Mouse (Mus musculus) embryonic facial prominence, embryonic 14.5 days (tissue): Measurements from ENCODE around the gene Pon3. TPM values are rescaled to one million over a fixed set of nuclear protein-coding genes. Genes with fewer than 3 reads are reported as not detected.
A peak's percentile ranks its signal among the peaks of the same experiment; 100 is the strongest.

Source experiments
- ATAC-seq: fragments of 200-750 bp; cut with Nextera tagmentation; 2 replicates; pipeline ENCODE4 v1.8.0; 2017; ENCODE audit warnings: low read depth, moderate number of reproducible peaks, moderate TSS enrichment
- DNase-seq: peaks from one replicate; pipeline ENCODE4 v3.0.0-alpha.2; 2015; ENCODE audit warnings: low spot score
- H3K27ac ChIP-seq: fragments of 300-500 bp; sonication (generic); replicated peaks from 2 replicates; pipeline ENCODE4 v1.5.1; 2014; ENCODE audit warnings: low read depth, mild to moderate bottlenecking, low read length, moderate library complexity
- H3K27me3 ChIP-seq: fragments of 300-500 bp; sonication (generic); replicated peaks from 2 replicates; pipeline ENCODE4 v1.6.1; 2014; ENCODE audit warnings: low read length; ENCODE audit not compliant: control insufficient read depth, insufficient read depth
- H3K36me3 ChIP-seq: fragments of 300-500 bp; sonication (generic); 2 replicates; pipeline ENCODE4 v1.6.1; 2014; ENCODE audit warnings: low read length, mixed read lengths; ENCODE audit not compliant: control insufficient read depth, insufficient read depth
- H3K4me1 ChIP-seq: fragments of 300-500 bp; sonication (generic); 2 replicates; pipeline ENCODE4 v1.6.1; 2014; ENCODE audit warnings: antibody characterized with exemption, low read length; ENCODE audit not compliant: control insufficient read depth, insufficient read depth
- H3K4me2 ChIP-seq: fragments of 300-500 bp; sonication (generic); 2 replicates; pipeline ENCODE4 v1.6.1; 2014; ENCODE audit warnings: low read depth, mild to moderate bottlenecking, low read length, moderate library complexity, mixed read lengths
- H3K4me3 ChIP-seq: fragments of 300-500 bp; sonication (generic); 2 replicates; pipeline ENCODE4 v1.5.1; 2014; ENCODE audit warnings: low read depth, mild to moderate bottlenecking, low read length
- H3K9ac ChIP-seq: fragments of 300-500 bp; sonication (generic); 2 replicates; pipeline ENCODE4 v1.6.1; 2014; ENCODE audit warnings: low read depth, mild to moderate bottlenecking, low read length, moderate library complexity, mixed read lengths
- H3K9me3 ChIP-seq: fragments of 300-500 bp; sonication (generic); 2 replicates; pipeline ENCODE4 v1.6.1; 2016; ENCODE audit warnings: low read length; ENCODE audit not compliant: control insufficient read depth
- WGBS: fragments of 180-500 bp; shearing (Covaris S2); extraction: QIAGEN DNeasy Blood & Tissue Kit; methylation state at CpG from one replicate; pipeline ENCODE4 v1.1.7; 2014; 5-methylcytosine and 5-hydroxymethylcytosine counted together
- polyA plus RNA-seq: library from polyadenylated mRNA; unstranded; fragments of >200 nt; fragmentation: Nextera tagmentation; extraction: Ambion mirVana; gene quantifications from 2 replicates; pipeline ENCODE4 v1.2.1, GENCODE M21; 2014

Pon3 gene
- polyA plus RNA-seq, 1 experiment from 2014 or later: 11.8 TPM

DNA sequence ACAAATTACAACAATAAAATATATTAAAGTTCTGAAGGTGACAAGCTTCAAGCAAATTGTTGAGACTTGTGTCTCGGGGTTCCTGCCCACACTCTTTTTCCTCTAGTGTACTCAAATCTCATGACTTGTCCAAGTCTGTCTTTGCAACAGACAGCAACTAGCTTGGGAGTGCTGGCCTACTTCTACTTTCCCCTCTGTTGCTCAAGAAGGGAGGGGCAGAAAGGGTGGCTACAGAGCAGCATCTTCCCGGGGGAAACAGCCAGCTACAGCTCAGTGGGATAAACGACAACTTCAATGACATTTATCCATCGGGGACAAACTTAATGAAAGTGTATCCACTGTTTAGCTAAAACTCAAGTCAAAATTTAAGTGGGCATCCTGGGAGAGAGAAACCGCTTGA is 36.8 kb upstream of the Pon3 start:
- DNase-seq (no peak), ATAC-seq (no peak)
- no peaks in the 10 kb centered on the region for H3K36me3 ChIP-seq
- no peaks in the 10 kb centered on the region for H3K27me3 ChIP-seq
- no peak overlapping the region for H3K4me3 ChIP-seq
- H3K9ac ChIP-seq: no peak overlapping the region
- WGBS: 75% methylated on average over 5 of the region's 5 CpGs
- no peak overlapping the region for H3K4me2 ChIP-seq
- H3K27ac ChIP-seq: no peak overlapping the region
- H3K4me1 ChIP-seq: no peaks in the 10 kb centered on the region
- no peaks in the 10 kb centered on the region for H3K9me3 ChIP-seq

DNA sequence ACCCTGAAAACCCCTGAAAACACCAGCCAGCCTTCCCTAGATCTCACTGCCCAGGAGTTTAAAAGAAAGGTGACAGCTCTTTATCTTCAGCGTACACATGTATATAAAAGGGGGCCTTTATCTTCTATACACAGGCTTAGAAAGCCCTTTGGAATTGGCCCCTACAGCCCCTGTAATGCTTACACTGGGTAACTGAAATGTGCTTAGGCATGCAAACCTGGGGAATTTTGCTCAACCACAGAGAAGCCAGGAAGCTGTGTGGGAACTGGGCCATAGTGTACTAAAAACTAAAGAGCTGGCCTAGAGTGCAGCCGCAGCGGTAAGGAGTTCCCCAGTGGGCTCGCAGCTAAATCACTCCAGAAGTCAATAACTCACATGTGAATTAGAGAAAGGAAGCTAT is 35.4 kb upstream of the Pon3 start:
- Histone ChIP-seq H3K4me1 (peaks cover 6% of the 10 kb centered on the region; the same call in 1 of the 2 replicates), H3K9me3 (no peaks in the 10 kb centered on the region), H3K27ac (no peak overlapping the region), H3K4me2 (no peak overlapping the region), H3K4me3 (no peak overlapping the region), H3K36me3 (0 out of 2 replicates have a peak, but pooled peaks cover 2% of the 10 kb centered on the region), H3K27me3 (no peaks in the 10 kb centered on the region), H3K9ac (no peak overlapping the region)
- DNase-seq (peak; percentile 81), ATAC-seq (peak; percentile 51; the same call in 1 of the 2 replicates)
- WGBS: 59% methylated on average over 4 of the region's 4 CpGs

GRCm38 (mm10) chr6:5287919-5288318 is 31.8 kb upstream of the Pon3 start:
- Histone ChIP-seq H3K4me3 (no peak overlapping the region), H3K9ac (no peak overlapping the region), H3K4me2 (no peak overlapping the region), H3K4me1 (peaks cover 6% of the 10 kb centered on the region; the same call in 1 of the 2 replicates), H3K36me3 (0 out of 2 replicates have a peak, but pooled peaks cover 2% of the 10 kb centered on the region), H3K27me3 (no peaks in the 10 kb centered on the region), H3K27ac (no peak overlapping the region), H3K9me3 (no peaks in the 10 kb centered on the region)
- 39% methylated on average over 5 of the region's 5 CpGs for WGBS
- ATAC-seq (no peak), DNase-seq (no peak)

GRCm38 (mm10) chr6:5287392-5287791 is 31.3 kb upstream of the Pon3 start:
- Histone ChIP-seq H3K27ac (no peak overlapping the region), H3K9me3 (no peaks in the 10 kb centered on the region), H3K9ac (no peak overlapping the region), H3K4me3 (no peak overlapping the region), H3K4me2 (no peak overlapping the region), H3K27me3 (no peaks in the 10 kb centered on the region), H3K36me3 (0 out of 2 replicates have a peak, but pooled peaks cover 2% of the 10 kb centered on the region), H3K4me1 (peaks cover 6% of the 10 kb centered on the region; the same call in 1 of the 2 replicates)
- no peak for DNase-seq
- no peak for ATAC-seq
- 60% methylated on average over 2 of the region's 2 CpGs for WGBS

GRCm38 (mm10) chr6:5282418-5282817 is 26.3 kb upstream of the Pon3 start:
- no peak overlapping the region for H3K4me3 ChIP-seq
- H3K4me2 ChIP-seq: no peak overlapping the region
- no peak overlapping the region for H3K9ac ChIP-seq
- DNase-seq (no peak), ATAC-seq (no peak)
- peaks cover 11% of the 10 kb centered on the region; the same call in 1 of the 2 replicates for H3K4me1 ChIP-seq
- no peak overlapping the region for H3K27ac ChIP-seq
- WGBS: 63% methylated on average over 7 of the region's 7 CpGs
- H3K9me3 ChIP-seq: no peaks in the 10 kb centered on the region
- H3K27me3 ChIP-seq: no peaks in the 10 kb centered on the region
- H3K36me3 ChIP-seq: 0 out of 2 replicates have a peak, but pooled peaks cover 2% of the 10 kb centered on the region

GRCm38 (mm10) chr6:5280576-5281305 is 24.7 kb upstream of the Pon3 start:
- no peak overlapping the region for H3K4me3 ChIP-seq
- DNase-seq (peak; percentile 48), ATAC-seq (no peak)
- no peak overlapping the region for H3K9ac ChIP-seq
- no peak overlapping the region for H3K27ac ChIP-seq
- peaks cover 11% of the 10 kb centered on the region for H3K36me3 ChIP-seq
- no peaks in the 10 kb centered on the region for H3K27me3 ChIP-seq
- 49% methylated on average over 6 of the region's 6 CpGs for WGBS
- H3K4me1 ChIP-seq: peaks cover 9% of the 10 kb centered on the region; the same call in 1 of the 2 replicates
- no peak overlapping the region for H3K4me2 ChIP-seq
- H3K9me3 ChIP-seq: no peaks in the 10 kb centered on the region

DNA sequence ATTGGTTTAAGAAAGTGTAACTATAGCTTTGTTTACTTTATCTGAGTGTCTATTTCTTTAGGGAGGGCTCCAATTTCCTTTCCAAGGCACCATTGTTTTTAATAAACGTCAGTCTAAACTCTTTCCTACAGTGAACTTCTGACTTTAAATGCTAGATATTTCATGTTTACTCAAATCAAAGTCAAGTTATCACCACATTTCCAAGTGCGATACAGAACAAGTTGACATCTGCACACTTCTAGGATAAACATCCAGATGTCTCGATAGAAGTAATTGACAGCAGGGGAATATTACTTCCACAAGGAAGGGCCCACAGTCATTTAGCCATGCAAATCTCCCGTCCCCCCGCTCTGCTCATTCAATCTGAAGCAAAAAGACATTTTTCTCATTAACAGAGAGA is 21.9 kb upstream of the Pon3 start:
- H3K9ac ChIP-seq: no peak overlapping the region
- H3K4me1 ChIP-seq: peaks cover 9% of the 10 kb centered on the region; the same call in 1 of the 2 replicates
- no peaks in the 10 kb centered on the region for H3K9me3 ChIP-seq
- ATAC-seq (no peak), DNase-seq (no peak)
- no peak overlapping the region for H3K27ac ChIP-seq
- peaks cover 18% of the 10 kb centered on the region for H3K36me3 ChIP-seq
- no peak overlapping the region for H3K4me2 ChIP-seq
- 28% methylated on average over 5 of the region's 5 CpGs for WGBS
- H3K27me3 ChIP-seq: no peaks in the 10 kb centered on the region
- H3K4me3 ChIP-seq: no peak overlapping the region

- H3K4me2 ChIP-seq: no peak overlapping the region
- WGBS: 76% methylated on average over 6 of the region's 6 CpGs
- H3K9me3 ChIP-seq: no peaks in the 10 kb centered on the region
- H3K27ac ChIP-seq: no peak overlapping the region
- H3K4me1 ChIP-seq: no peaks in the 10 kb centered on the region
- no peak overlapping the region for H3K4me3 ChIP-seq
- H3K36me3 ChIP-seq: peaks cover 7% of the 10 kb centered on the region; the same call in 1 of the 2 replicates
- no peak overlapping the region for H3K9ac ChIP-seq
- DNase-seq (no peak), ATAC-seq (no peak)
- no peaks in the 10 kb centered on the region for H3K27me3 ChIP-seq
These were observed 13.6 kb upstream of the Pon3 start for GRCm38 (mm10) chr6:5269641-5270040.

- no peaks in the 10 kb centered on the region for H3K9me3 ChIP-seq
- ATAC-seq (no peak), DNase-seq (no peak)
- no peaks in the 10 kb centered on the region for H3K4me1 ChIP-seq
- H3K4me2 ChIP-seq: no peak overlapping the region
- 73% methylated on average over 8 of the region's 8 CpGs for WGBS
- H3K9ac ChIP-seq: no peak overlapping the region
- H3K27me3 ChIP-seq: no peaks in the 10 kb centered on the region
- no peak overlapping the region for H3K4me3 ChIP-seq
- H3K27ac ChIP-seq: no peak overlapping the region
- H3K36me3 ChIP-seq: no peaks in the 10 kb centered on the region
These were observed 8.7 kb upstream of the Pon3 start for GRCm38 (mm10) chr6:5264793-5265192.
